Mouse (Mus musculus): Measurements from ENCODE around the gene Ctu1. TPM values are rescaled to one million over a fixed set of nuclear protein-coding genes. Genes with fewer than 3 reads are reported as not detected.
"Not testable (repeated sequence)": the region's sequence is repeated elsewhere in the genome, so short reads cannot be mapped to it uniquely, and the experiment has no call there.

Gene Ctu1
- total RNA-seq, 2 experiments from 2014 or later, result 8.5 to 8.9 TPM

GRCm38 (mm10) chr7:43652683-43653082, 19.1 kb upstream of the Ctu1 start:
- TF ChIP-seq CTCF (IDR thresholded peaks at IDR 0.05), result no peak
- no peak for DNase-seq (ENCODE audit: extremely low spot score in 1 of 2, low spot score in 2 of 2)
- intact Hi-C loops (cut with DNase I), result no loop called here
- Histone ChIP-seq H3K27ac (no peak overlapping the region), H3K4me3 (no peak overlapping the region)

- no peak for DNase-seq (ENCODE audit: extremely low spot score in 1 of 2, low spot score in 2 of 2)
- intact Hi-C loops (cut with DNase I), result no loop called here
- H3K27ac ChIP-seq, result no peak overlapping the region
- H3K4me3 ChIP-seq, result no peak overlapping the region
- no peak for TF ChIP-seq CTCF (IDR thresholded peaks at IDR 0.05)
Measured at GRCm38 (mm10) chr7:43654519-43654918, 17.3 kb upstream of the Ctu1 start.

- no peak for DNase-seq (ENCODE audit: extremely low spot score in 1 of 2, low spot score in 2 of 2)
Measured at GRCm38 (mm10) chr7:43656232-43656631, 15.6 kb upstream of the Ctu1 start.

DNA sequence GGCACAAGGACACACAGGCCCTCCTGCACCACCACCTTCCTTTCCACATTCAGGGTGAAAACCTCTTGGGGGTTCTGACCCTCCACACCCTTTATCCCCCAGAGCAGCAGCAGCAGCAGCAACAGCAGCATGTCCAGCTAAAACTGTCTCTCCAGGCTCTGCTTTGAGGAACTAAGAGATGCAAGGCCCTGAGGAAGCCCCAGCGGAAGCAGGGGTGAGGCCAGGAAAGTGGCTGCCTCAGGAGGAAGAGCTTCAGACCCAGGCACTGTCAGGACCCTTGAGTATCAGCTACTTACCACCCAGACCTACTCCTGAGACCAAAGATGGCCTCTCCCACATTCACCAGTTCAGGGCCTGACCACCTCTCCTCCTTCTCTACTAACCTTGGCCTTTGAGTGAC, 11.8 kb upstream of the Ctu1 start, which contains the start of gene Siglece:
Gene Siglece, minus strand, starts transcription at position 160 of the 400 bp plus-strand sequence.
- no peak for TF ChIP-seq CTCF (IDR thresholded peaks at IDR 0.05)
- Histone ChIP-seq H3K4me3 (no peak within 1 kb of the TSS), H3K27ac (no peak within 1 kb of the TSS)
- intact Hi-C loops (cut with DNase I), result no loop called here
- no peak for DNase-seq (ENCODE audit: extremely low spot score in 1 of 2, low spot score in 2 of 2)

More at GRCm38 (mm10) chr7:43656232-43656631, 15.6 kb upstream of the Ctu1 start:
- H3K27ac ChIP-seq, result no peak overlapping the region
- H3K4me3 ChIP-seq, result no peak overlapping the region
- intact Hi-C loops (cut with DNase I), result no loop called here
- TF ChIP-seq CTCF (IDR thresholded peaks at IDR 0.05), result no peak

DNA sequence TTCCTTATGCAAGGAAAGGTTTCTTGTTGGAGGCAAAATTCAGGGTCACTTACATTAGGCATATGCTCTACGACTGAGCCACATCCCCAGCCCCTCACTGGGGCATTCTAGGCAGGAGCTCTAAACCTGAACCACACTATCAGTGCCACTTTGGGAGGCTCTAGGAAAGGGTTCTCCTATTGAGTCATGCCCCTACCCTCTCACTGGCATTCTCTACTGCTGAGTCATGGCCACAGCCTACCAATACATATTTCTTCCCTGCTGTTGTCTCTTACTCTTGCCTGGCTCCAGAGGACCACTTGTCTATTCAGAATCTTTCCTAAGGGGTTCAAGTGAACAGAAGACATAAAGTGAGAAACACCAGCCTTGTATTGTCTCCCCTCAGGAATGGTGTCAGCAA, 9.0 kb upstream of the Ctu1 start:
- no peak overlapping the region for H3K4me3 ChIP-seq
- no peak for TF ChIP-seq CTCF (IDR thresholded peaks at IDR 0.05)
- H3K27ac ChIP-seq, result no peak overlapping the region
- DNase-seq (ENCODE audit: extremely low spot score in 1 of 2, low spot score in 2 of 2), result no peak
- intact Hi-C loops (cut with DNase I), result no loop called here

DNA sequence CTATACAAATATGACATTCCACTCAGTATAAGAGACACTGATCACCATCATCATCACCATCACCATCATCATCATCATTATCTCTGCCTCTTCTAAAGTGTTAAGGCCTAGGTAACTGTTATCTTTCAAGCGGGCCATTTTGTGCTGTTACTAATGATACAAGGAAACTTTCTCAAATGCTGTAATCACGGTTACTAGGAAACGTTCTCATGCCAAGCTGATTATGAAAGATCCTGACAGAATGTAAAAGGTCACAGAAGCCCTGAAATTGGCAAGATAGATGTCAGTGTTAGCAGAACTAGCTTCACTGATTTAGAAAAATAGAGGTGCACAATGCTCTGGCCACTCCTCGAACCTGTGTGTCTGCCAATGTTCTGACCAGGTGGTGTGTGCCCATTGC, 4.6 kb upstream of the Ctu1 start:
- intact Hi-C loops (cut with DNase I), result loop anchor here (5.0 kb wide), 1 partner anchor 60 kb away; the partner anchor contains the start of gene Zfp819
- H3K27ac ChIP-seq; DNase-seq (ENCODE audit: extremely low spot score in 1 of 2, low spot score in 2 of 2); H3K4me3 ChIP-seq: not testable (repeated sequence)

DNA sequence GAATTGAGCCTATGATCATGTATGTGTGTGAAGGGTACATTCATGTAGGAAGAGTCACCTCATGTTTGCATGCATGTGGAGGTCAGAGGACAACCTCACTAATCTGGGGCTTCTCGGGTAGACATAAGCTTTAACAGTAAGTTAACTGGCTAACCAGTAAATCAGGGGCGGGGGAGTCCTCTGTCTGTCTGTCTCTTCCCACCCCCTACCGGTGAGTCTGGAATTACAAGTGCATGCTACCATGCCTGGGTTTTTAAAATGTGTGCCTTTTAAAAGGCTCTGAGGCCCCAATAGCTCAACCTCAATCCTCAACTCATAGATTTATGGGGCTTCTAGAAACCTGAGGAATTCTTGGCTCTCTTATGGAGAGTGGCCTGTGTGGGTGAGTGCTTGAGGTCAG, 3.2 kb upstream of the Ctu1 start:
- Histone ChIP-seq H3K4me3 (no peak overlapping the region), H3K27ac (no peak overlapping the region)
- TF ChIP-seq CTCF (IDR thresholded peaks at IDR 0.05), result peak; percentile 15; the same call in 1 of the 2 replicates
- DNase-seq (ENCODE audit: extremely low spot score in 1 of 2, low spot score in 2 of 2), result no peak
- intact Hi-C loops (cut with DNase I), result loop anchor here (5.0 kb wide), 1 partner anchor 61 kb away; the partner anchor contains the start of gene Zfp819

GRCm38 (mm10) chr7:43671064-43671808, 580 bp upstream of the Ctu1 start:
- intact Hi-C loops (cut with DNase I), result loop anchor here (1.0 to 10.0 kb wide), 4 partner anchors 92 to 386 kb away; partner anchors contain the start of genes Cldnd2, Etfb, Gm45233 and Zfp715
- Histone ChIP-seq H3K27ac (peak overlapping the region; percentile 73), H3K4me3 (peak overlapping the region; percentile 70)
- DNase-seq (ENCODE audit: extremely low spot score in 1 of 2, low spot score in 2 of 2), result no peak
- no peak for TF ChIP-seq CTCF (IDR thresholded peaks at IDR 0.05)

- intact Hi-C loops (cut with DNase I), result loop anchor here (10.0 kb wide), 3 partner anchors 228 to 388 kb away; partner anchors contain the start of genes Cldnd2, Etfb, Gm45233 and Zfp715
- no peak for TF ChIP-seq CTCF (IDR thresholded peaks at IDR 0.05)
- DNase-seq (ENCODE audit: extremely low spot score in 1 of 2, low spot score in 2 of 2), result no peak
- peak overlapping the region; percentile 70 for H3K4me3 ChIP-seq
- no peak overlapping the region for H3K27ac ChIP-seq
Measured at GRCm38 (mm10) chr7:43672581-43673260, 905 bp downstream of the Ctu1 start.

DNA sequence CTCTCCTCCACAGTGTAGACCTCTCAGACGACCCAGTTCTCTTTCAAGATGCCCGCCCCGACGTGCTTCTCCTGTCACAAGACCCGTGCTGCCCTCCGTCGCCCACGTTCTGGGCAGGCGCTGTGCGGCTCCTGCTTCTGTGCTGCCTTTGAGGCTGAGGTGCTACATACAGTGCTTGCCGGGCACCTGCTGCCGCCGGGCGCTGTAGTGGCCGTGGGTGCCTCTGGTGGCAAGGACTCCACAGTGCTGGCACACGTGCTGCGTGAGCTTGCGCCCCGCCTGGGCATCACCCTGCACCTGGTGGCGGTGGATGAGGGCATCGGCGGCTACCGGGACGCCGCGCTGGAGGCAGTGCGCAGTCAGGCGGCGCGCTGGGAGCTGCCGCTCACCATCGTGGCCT, 3.3 kb downstream of the Ctu1 start:
- no peak for TF ChIP-seq CTCF (IDR thresholded peaks at IDR 0.05)
- no peak overlapping the region for H3K27ac ChIP-seq
- no peak for DNase-seq (ENCODE audit: extremely low spot score in 1 of 2, low spot score in 2 of 2)
- H3K4me3 ChIP-seq, result no peak overlapping the region
- intact Hi-C loops (cut with DNase I), result loop anchor here (10.0 kb wide), 3 partner anchors 230 to 390 kb away; partner anchors contain the start of genes Cldnd2, Etfb, Gm45233 and Zfp715

DNA sequence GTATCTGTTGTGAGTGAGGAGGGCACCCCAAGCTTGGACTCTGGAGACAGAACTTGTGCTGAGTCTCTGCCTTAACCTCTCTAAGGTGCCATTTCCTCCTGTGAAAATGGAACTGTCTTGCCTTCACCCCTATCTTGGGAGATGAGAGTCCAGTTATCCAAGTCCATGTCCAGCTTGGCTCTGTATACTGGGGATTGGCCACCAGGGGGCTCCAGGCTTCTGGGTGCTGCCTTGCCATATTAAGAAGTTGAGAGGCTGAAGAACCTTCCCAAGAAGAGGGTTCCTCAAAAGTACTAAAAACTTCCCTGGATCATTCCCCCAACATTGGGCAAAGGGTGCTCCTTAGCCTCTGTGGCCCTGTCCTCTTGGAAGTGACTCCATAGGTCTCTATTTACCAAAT, 6.7 kb downstream of the Ctu1 start:
- DNase-seq (ENCODE audit: extremely low spot score in 1 of 2, low spot score in 2 of 2), result peak; percentile 34 to 49
- intact Hi-C loops (cut with DNase I), result loop anchor here (10.0 kb wide), 3 partner anchors 234 to 394 kb away; partner anchors contain the start of genes Cldnd2, Etfb, Gm45233 and Zfp715
- H3K4me3 ChIP-seq, result no peak overlapping the region
- TF ChIP-seq CTCF (IDR thresholded peaks at IDR 0.05), result peak; percentile 74
- no peak overlapping the region for H3K27ac ChIP-seq

GRCm38 (mm10) chr7:43680960-43681359, 9.1 kb downstream of the Ctu1 start:
- peak; percentile 62 to 66 for DNase-seq (ENCODE audit: extremely low spot score in 1 of 2, low spot score in 2 of 2)
- intact Hi-C loops (cut with DNase I), result loop anchor here (1.0 to 5.0 kb wide), 3 partner anchors 86 to 214 kb away; partner anchors contain the start of genes Klk10 and Klk12
- no peak overlapping the region for H3K27ac ChIP-seq
- no peak overlapping the region for H3K4me3 ChIP-seq
- TF ChIP-seq CTCF (IDR thresholded peaks at IDR 0.05), result peak; percentile 86

Data from left cerebral cortex, adult 2 months (tissue).